Mouse (Mus musculus): ENCODE measurements around the gene Zfp655.
"Not testable (repeated sequence)": the region's sequence is repeated elsewhere in the genome, so short reads cannot be mapped to it uniquely, and the experiment has no call there.

Zfp655 gene
- long read RNA-seq, experiment 1, full-length matches to known transcripts, result 35 of 40 reads
- long read RNA-seq, experiment 1, partial matches to known transcripts, result 1 of 40 reads
- long read RNA-seq, experiment 1, other reads (novel, unspliced or antisense), result 4 of 40 reads
- long read RNA-seq, experiment 2, full-length matches to known transcripts, result 24 of 36 reads
- long read RNA-seq, experiment 2, partial matches to known transcripts, result 0 of 36 reads
- long read RNA-seq, experiment 2, other reads (novel, unspliced or antisense), result 12 of 36 reads

DNA sequence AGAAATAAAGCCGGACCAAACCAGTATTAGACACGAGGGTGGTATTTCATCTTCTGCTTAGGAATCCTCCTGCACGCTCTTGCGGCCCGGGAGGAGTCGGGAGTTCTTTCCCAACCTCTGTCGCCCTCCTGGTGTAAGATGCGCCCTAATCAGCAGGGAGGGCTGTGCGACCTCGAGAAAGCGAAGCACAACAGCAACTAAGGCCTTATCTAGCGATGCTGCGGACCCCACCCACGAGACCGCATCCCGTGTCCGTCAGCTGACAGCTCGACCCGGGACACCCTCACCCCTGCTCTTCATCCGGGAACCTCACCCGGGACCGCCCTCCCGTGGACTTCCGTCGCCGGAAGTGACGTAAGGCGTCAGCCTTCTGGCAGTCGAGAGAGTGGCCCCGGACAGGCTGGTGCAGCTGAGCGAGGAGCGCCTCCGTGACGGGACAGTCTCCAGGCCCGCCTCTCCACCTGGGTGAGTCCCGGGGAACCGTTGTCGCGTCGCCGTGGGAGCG, at the start of gene Zfp655:
Gene Zfp655 (plus strand): TSS at position 349 of the 505 bp plus-strand sequence.
- intact Hi-C loops (cut with DNase I), result loop anchor here (5.0 kb wide), 1 partner anchor 51 kb away; the partner anchor contains the start of gene Zscan25

DNA sequence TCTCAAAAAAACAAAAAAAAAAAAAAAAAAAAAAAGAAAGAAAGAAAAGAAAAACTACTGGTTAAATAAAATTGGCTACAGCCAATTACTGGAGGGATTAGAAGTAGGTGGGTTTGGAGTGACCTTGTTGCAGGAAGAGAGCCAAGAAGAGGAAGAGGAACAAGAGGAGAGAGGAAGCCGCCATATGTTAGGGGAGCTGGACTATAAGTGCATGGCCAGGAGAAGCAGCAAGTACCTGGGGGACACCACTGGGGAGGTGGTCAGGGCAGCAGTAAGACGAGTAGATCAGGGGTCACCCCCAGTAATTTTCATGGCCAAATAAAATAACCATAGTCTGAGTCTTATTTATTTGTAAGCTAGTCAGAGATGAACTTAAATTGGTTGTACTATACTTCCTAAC, 46.3 kb upstream of the Zfp655 start:
- intact Hi-C loops (cut with DNase I), result no loop called here

DNA sequence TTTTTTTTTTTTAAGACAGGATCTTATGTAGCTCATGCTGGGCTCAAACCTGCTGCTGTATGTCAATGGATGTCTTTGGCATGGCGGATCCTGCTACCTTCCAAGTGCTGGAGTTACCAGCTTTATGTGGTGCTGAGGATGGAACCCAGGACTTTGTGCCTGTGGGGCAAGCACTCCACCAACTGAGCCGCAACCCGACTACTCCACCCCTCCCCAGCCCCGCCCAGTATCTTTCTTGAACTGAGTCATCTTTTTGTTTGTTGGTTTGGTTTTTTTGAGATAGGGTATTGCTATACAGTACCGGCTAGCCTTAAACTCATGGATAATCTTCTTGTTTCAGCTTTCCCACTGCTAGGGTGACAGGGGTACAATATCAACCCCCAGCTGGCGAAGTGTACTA, 42.1 kb upstream of the Zfp655 start:
- intact Hi-C loops (cut with DNase I), result no loop called here

DNA sequence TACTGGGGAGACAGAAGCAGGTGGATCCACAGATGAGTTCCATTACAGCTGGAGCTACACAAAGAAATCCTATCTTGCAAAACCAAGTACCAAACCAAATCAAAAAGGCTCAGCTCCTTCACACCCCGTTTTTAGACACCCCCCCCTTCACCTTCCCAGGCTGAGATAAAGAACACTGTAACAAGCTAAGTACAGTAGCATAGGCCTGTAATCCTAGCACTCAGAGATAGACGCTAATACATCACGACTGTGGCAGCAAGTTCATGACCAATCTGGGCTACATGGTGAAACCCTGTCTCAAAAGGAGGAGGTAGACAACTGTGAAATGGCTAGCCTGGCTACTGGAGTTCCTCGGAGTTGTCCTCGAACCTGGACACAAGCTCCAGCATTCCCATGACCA, 41.1 kb upstream of the Zfp655 start:
- intact Hi-C loops (cut with DNase I), result no loop called here

DNA sequence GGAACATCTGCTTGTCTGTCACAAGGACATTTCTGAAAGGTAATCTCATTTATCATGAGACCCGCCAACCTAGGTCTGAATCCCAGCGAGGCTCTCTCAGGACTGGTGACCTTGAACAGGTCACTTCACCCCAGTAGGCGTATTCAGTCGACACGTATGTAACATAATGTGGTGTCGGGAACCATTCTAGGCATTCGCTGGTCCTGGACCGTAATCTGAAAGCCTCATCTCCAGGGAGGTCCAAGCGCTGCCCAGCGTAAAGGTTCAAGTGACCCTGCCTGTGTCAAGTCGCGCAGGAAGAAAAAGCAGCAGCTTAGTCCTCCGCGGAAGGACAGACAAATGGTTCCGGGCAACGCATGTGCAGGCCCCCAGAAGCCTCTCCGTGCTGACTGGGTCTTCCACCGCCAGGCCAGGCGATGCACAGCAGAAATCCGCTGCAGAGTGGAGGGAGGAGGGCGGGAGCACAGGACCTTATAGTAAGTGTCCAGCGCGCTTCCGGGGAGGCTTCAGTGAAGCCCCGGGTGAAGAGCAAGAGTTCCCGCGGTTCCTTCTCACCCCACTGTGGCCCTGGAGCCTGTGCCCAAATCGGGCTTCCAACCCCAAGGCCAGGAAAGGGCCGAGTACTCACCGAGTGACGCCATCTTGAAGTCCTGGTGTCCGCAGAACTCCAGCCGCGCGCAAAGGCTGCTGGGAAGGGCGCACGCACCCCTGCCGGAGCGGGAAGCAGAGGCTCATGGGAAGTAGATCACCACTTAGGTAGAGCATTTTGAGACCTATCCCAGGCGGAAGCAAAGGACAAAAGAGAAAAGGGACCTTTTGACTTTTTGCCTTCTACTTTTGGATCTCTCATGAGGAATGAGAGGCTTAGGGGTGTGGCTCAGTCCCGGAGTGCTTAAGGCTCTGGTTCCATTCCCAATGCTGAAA, 40.4 kb upstream of the Zfp655 start:
- intact Hi-C loops (cut with DNase I), result no loop called here

DNA sequence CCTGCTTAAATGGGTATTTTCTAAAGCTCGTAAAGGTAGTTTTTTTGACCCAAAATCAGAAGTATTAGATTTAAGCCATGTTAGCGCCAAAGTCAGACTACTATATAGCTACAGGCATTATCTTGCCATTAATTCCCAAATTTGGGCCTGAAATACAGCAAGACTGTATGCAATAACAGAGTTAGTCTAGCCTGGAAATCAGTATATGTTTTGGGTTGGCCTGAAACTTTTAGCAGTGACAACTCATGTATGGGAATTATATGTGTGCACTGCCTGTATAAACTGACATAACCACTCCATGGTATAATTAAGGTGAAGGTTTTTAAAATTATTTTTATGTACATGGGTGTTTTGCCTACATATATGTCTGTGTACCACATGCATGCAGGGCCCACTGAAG, 39.6 kb upstream of the Zfp655 start, which contains the start of gene Atp5j2:
Gene Atp5j2 (minus strand): TSS at position 101 of the 400 bp plus-strand sequence.
- intact Hi-C loops (cut with DNase I), result no loop called here

DNA sequence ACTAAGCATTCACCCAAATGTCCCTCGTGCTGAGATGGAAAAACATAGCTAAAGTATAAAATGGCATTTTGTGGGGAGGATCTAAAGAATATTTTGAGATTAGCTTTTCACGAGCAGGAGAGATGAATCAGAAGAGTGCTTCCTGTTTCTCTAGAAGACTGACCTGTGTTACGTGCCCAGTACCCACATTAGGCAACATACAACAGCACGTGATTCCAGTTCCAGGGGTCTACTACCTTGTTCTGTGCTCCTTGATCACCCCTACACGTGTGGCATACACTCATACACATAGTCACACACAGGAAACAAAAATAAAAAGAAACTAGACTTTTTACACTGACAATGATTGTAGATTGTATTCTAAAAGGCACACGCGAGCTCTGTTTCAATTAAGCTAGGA, 31.1 kb upstream of the Zfp655 start:
- intact Hi-C loops (cut with DNase I), result no loop called here

DNA sequence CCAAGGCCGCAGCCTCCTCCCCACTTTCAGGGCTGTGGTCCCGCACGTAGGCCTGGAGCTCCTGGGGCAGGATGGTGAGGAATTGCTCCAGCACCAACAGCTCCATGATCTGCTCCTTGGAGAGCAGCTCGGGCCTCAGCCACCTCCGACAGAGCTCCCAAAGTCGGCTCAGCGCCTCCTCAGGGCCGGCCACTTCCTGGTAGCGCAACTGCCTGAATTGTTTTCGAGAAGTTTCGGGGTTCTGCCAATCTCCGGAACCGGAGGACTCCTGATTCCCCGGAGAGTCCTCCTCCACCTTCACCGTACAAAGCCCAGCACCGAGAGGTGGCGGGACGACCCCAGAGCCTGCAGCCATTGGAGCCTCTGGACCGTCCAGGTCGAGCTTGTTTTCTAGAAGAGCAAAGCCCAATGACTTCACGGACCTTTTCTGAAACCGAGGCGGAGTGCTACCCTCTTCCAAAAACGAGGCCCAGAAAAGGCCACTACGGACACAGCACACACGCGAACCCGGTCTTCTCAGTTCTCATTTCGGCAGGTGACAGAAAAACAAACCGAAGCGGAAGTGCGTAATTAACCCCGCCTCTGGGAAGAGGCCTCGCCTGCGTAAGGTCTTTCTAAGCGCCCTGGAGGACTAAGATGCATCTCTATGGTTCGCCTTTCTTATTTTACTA, 30.1 kb upstream of the Zfp655 start, which contains the start of gene Zkscan14:
Gene Zkscan14 (minus strand): TSS at position 548 of the 671 bp plus-strand sequence.
- intact Hi-C loops (cut with DNase I), result no loop called here

DNA sequence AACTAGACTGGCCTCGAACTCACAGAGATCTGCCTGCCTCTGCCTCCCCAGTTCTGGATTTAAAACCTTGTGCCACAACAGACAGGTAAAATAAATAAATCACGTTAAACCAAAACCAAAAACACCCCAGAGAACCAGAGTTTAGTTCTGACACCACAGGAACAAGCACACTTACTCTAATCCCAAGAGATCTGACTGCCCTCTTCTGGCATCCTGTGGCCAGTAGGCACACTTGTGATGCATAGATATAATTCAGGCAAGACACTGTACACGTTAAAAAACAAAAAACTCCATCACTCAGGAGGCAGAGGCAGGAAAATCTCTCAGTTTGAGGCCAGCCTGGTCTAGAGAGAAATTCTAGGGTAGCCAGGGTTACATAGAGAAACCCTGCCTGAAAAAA, 29.1 kb upstream of the Zfp655 start:
- intact Hi-C loops (cut with DNase I), result no loop called here

DNA sequence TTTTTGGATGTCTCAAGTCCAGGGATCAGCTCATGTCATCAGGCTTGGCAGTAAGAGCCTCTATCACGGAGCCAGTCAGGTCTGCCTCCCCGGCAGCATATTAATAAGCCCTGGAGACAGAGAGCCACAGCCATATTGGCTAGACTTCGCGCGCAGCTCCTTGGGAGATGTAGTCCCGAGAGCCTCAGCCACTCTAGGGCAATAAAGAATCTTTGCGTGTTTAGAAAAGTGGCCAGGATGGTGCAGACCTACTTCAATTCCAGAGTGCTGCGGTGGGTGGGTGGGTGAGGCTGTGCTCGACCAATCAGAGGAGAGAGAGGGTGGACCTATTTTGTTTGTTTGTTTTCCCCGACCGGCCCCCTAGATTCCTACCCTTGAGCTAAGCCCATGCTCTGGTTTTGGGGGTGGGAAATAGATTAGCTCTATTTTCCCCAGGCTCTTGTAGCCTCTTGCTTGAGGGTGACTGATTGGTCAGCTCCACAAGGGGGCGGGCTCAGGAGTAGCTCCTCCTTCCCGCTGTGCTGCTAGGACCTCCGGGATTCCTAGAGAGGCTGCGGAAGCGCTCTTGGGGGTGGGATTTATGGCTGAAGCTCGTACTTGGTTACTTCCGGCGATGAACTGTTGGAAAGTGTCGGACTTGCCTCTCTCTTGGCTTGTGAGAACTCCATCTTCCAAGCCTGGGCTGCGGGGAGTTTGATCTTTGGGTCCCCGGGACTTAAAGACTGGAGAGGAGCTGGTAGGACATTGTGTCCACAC, 27.4 kb upstream of the Zfp655 start, which contains the start of gene Zkscan5:
Gene Zkscan5 (plus strand): TSS at position 627 of the 756 bp plus-strand sequence.
- intact Hi-C loops (cut with DNase I), result no loop called here

DNA sequence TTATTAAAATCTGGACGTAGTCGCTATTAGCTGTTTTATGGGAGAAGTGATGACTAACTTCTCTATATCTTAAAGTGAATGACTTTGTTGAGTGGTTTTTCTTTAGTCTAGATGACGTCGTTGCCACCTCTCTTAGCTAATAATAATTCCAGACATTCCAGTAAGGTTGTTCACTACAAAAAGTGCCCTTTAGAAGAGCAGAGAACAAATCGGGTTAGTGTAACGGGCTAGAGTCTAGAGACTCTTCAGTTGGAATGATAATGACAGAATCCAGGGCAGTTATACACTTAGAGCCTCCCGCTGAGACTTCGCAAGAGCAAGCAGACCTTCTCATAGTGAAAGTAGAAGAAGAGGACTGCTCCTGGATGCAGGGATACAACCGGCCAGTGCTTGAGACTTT, 26.5 kb upstream of the Zfp655 start:
- intact Hi-C loops (cut with DNase I), result no loop called here

DNA sequence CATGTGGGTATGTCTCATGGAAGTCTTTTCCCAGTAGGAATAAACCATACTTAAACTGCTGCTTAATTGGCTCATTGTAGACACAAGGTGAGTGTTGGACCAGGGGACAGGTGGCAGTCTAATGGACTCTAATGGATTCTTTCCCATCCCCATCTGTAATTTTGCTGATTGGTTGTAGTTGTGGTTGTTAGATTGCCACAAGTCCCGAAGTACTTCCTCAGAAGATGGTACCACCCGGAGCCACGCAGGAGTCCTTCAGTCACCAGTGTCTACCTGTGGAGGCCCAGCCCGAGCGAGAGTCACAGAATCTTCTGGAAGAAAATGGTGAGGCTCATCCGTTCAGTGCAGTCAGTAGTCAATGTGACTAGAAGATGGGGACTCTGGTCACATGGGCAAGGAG, 24.1 kb upstream of the Zfp655 start:
- intact Hi-C loops (cut with DNase I), result no loop called here

DNA sequence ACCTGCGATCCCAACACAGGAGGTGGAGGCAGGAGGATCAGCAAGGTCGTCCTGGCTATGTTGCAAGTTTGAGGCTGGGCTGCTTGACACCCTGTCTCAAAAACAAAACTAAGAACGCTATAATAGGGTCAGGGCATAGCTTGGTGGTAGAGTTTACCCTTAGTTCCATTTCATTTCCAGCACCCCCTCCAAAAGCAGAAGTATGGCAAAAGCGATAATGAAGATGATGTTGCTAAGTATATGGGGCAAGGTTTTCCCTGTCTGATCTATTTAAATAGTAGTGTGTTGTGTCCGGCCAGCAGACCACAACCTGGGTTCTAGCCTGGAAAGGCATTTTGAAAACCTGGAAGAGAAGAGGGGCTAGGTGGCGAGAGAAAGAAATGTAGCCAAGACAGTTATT, 23.6 kb upstream of the Zfp655 start:
- intact Hi-C loops (cut with DNase I), result no loop called here

DNA sequence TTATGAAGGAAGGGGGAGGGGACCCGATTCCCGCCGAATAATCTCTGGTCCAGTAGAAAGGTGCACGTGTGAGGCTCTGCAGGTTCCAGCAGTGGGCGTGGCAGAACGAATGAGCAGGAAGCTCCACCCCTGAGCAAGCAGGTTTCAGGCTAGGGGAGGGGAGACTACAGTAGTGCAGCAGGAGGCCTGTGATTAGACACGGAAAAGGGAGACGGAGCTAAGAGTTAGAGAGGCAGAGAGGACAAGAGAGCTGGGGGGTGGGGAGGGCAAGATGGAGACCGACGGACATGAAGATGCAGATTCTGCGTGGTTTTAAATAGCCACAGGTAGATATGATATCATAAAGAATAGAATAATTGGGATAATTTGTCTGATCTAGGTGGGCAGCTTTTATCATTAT, 23.1 kb upstream of the Zfp655 start:
- intact Hi-C loops (cut with DNase I), result not testable (repeated sequence)

DNA sequence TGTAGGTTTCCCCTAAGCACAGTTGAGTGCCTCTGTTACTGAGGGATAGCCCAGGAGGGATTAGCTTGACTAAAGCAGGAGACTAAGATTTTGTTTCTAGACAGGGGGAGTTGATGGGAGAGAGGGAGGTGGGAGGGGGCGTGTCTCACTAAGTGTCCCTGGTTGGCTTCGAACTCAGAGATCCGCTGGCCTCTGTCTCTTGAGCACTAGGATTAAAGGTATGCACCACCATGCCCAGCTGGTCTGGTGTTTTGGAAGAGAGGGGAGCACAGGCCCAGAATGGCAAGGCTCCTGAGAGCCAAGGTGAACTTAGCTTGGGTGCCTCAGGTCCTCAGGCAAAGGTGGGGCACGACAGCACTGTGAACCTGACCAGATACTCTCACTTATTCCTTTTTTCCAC, 20.2 kb upstream of the Zfp655 start:
- intact Hi-C loops (cut with DNase I), result loop anchor here (10.0 kb wide), 1 partner anchor 153 kb away; no protein-coding TSS in a partner anchor

DNA sequence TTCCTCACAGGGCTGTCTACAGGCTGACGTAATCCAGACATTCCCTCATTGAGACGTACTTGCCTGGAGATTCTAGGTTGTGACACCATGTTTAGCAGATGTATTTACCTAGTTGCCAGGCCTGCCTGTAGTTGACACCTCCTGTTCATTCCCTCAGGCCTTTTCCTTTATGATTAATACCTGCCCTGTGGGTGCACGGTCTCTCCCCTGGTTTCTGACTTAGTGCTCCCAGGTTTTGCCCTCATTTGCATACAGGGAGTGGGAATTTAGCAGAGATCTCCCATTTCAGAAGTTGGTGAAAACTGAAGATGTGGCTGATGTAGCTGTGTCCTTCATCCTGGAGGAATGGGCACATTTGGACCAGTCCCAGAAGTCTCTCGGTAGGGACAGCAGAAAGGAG, 19.3 kb upstream of the Zfp655 start:
- intact Hi-C loops (cut with DNase I), result loop anchor here (10.0 kb wide), 1 partner anchor 153 kb away; no protein-coding TSS in a partner anchor

DNA sequence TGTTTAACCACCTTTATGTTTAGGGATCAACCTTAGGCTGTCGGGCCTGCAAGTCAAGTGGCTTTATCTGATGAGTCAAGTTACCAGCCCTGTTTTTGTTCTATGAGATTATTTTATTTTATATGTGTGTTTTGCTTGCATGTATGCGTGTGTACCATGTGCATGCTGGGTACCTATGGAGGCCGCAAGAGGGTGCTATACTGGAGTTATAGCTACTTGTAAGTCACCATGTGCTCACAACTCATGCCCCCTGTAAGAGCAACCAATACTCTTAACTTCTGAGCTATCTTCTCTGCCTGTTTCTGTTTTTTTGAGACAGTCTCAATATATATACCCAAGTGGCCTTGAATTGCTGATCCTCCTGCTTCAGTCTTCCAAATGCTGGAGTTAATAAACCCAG, 18.0 kb upstream of the Zfp655 start:
- intact Hi-C loops (cut with DNase I), result loop anchor here (10.0 kb wide), 1 partner anchor 151 kb away; no protein-coding TSS in a partner anchor

DNA sequence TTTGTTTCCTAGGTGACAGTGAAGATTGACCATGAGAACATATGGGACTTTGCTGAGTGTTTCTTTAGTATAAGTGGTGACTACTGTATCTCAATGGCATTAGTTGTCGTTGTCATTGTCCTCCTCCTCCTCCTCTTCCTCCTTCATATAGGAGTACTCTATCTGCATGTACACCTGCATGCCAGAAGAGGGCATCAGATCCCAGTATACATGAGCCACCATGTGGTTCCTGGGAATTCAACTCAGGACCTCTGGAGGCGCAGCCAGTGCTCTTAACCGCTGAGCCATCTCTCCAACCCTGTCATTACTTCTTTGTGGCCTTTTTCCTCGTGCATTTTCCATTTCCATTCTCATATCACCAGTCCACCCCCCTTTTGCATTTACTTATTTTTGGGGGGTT, 16.8 kb upstream of the Zfp655 start:
- intact Hi-C loops (cut with DNase I), result loop anchor here (10.0 kb wide), 1 partner anchor 150 kb away; no protein-coding TSS in a partner anchor

DNA sequence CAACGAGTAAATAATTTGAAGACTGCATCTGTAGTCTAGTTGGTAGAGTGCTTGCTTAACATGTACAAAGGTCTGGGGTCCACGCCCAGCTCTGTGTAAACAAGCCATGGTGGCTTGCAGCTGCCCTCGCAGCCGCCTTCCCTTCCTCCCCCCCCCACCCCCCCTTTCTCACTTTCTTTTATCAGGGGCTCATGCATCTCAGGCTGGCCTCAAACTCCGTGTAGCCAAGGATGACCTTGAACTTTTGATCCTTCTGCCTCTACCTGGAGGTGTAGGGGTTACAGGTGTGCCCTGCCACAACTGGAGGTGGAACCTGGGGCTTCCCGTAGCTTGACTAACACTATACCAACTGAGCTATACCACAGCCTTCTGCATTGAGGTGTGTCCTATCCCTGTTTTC, 13.8 kb upstream of the Zfp655 start:
- intact Hi-C loops (cut with DNase I), result loop anchor here (10.0 kb wide), 1 partner anchor 147 kb away; no protein-coding TSS in a partner anchor

DNA sequence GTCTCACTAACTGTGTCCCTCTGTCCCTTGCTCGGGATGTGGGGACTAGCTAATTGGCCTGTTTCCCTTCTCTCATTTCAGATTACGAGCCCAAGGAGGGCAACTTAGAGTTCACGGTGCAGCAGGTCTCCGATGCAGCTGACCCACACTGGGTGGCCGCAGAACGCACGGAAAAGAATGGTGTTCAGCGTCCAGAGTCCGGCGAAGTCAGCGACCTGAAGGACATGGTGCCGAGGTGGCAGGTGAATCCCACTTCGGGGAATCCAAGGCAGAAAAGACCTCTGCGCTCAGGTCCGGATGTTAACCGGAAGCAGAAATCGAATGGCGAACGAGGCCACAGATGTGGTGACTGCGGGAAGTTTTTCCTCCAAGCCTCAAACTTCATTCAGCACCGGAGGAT, 13.3 kb upstream of the Zfp655 start:
- intact Hi-C loops (cut with DNase I), result loop anchor here (10.0 kb wide), 1 partner anchor 147 kb away; no protein-coding TSS in a partner anchor
